Mouse (Mus musculus) gastrocnemius, postnatal 14 days (tissue): ENCODE results near the gene Cdkn2aipnl. TPM values are rescaled to one million over a fixed set of nuclear protein-coding genes. Genes with fewer than 3 reads are reported as not detected.

Experiments used
- DNase-seq: peaks from one replicate; pipeline ENCODE4 v3.0.0; 2021; ENCODE audit warnings: mixed read lengths
- intact Hi-C: fragments of 180-260 bp; cut with DNase I; formaldehyde crosslinking; loops from one replicate; pipeline ENCODE4 v1.15.1; 2025; ENCODE audit warnings: low total_unique reads
- total RNA-seq, 2 experiments: library from RNA; stranded (reverse); gene quantifications; 2 replicates each; pipeline ENCODE4 v1.2.3; 2021

Gene Cdkn2aipnl
- total RNA-seq, 2 experiments from 2014 or later = 14.8 to 16.2 TPM

- intact Hi-C loops = no loop called here
- DNase-seq = no peak
These were observed 24.0 kb upstream of the Cdkn2aipnl start for GRCm38 (mm10) chr11:51943500-51943841.

- intact Hi-C loops = no loop called here
- DNase-seq = no peak
These were observed 23.2 kb upstream of the Cdkn2aipnl start for GRCm38 (mm10) chr11:51944239-51944638.

GRCm38 (mm10) chr11:51945548-51945947 lies 21.9 kb upstream of the Cdkn2aipnl start:
- intact Hi-C loops = no loop called here
- DNase-seq = peak; percentile 38

GRCm38 (mm10) chr11:51946144-51946543 lies 21.3 kb upstream of the Cdkn2aipnl start:
- no peak for DNase-seq
- intact Hi-C loops = no loop called here

GRCm38 (mm10) chr11:51949155-51949840 lies 18.2 kb upstream of the Cdkn2aipnl start:
- intact Hi-C loops = no loop called here
- no peak for DNase-seq

GRCm38 (mm10) chr11:51949919-51950318 lies 17.5 kb upstream of the Cdkn2aipnl start:
- intact Hi-C loops = no loop called here
- no peak for DNase-seq

- DNase-seq = no peak
- intact Hi-C loops = no loop called here
These were observed 15.5 kb upstream of the Cdkn2aipnl start for GRCm38 (mm10) chr11:51951861-51952420.

GRCm38 (mm10) chr11:51956112-51956511 lies 11.3 kb upstream of the Cdkn2aipnl start:
- DNase-seq = no peak
- intact Hi-C loops = no loop called here

- intact Hi-C loops = no loop called here
- DNase-seq = no peak
These were observed 9.7 kb upstream of the Cdkn2aipnl start for GRCm38 (mm10) chr11:51957760-51958159.

- intact Hi-C loops = no loop called here
These were observed 8.0 kb upstream of the Cdkn2aipnl start for GRCm38 (mm10) chr11:51959511-51959910.

GRCm38 (mm10) chr11:51960061-51960460 lies 7.4 kb upstream of the Cdkn2aipnl start:
- intact Hi-C loops = loop anchor here (5.0 kb wide), 1 partner anchor 103 kb away; the partner anchor contains the start of gene Jade2
- DNase-seq = no peak

More at GRCm38 (mm10) chr11:51959511-51959910, 8.0 kb upstream of the Cdkn2aipnl start:
- no peak for DNase-seq

- peak; percentile 38 for DNase-seq
- intact Hi-C loops = loop anchor here (5.0 kb wide), 1 partner anchor 104 kb away; the partner anchor contains the start of gene Jade2
These were observed 6.4 kb upstream of the Cdkn2aipnl start for GRCm38 (mm10) chr11:51960967-51961471.

- DNase-seq = no peak
- intact Hi-C loops = loop anchor here (5.0 kb wide), 1 partner anchor 104 kb away; the partner anchor contains the start of gene Jade2
These were observed 5.7 kb upstream of the Cdkn2aipnl start for GRCm38 (mm10) chr11:51961761-51962160.

- DNase-seq = no peak
These were observed 5.2 kb upstream of the Cdkn2aipnl start for GRCm38 (mm10) chr11:51962277-51962676.

GRCm38 (mm10) chr11:51966651-51967050 lies 810 bp upstream of the Cdkn2aipnl start:
- no peak for DNase-seq

More at GRCm38 (mm10) chr11:51962277-51962676, 5.2 kb upstream of the Cdkn2aipnl start:
- intact Hi-C loops = loop anchor here (5.0 kb wide), 1 partner anchor 105 kb away; the partner anchor contains the start of gene Jade2

GRCm38 (mm10) chr11:51968896-51969295 lies 1.4 kb downstream of the Cdkn2aipnl start:
- no peak for DNase-seq
- intact Hi-C loops = loop anchor here (5.0 kb wide), 1 partner anchor 147 kb away; no protein-coding TSS in a partner anchor

More at GRCm38 (mm10) chr11:51966651-51967050, 810 bp upstream of the Cdkn2aipnl start:
- intact Hi-C loops = loop anchor here (5.0 kb wide), 1 partner anchor 144 kb away; no protein-coding TSS in a partner anchor

GRCm38 (mm10) chr11:51969511-51969910 lies 2.0 kb downstream of the Cdkn2aipnl start:
- no peak for DNase-seq
- intact Hi-C loops = loop anchor here (5.0 kb wide), 1 partner anchor 147 kb away; no protein-coding TSS in a partner anchor

GRCm38 (mm10) chr11:51971644-51972043 lies 4.2 kb downstream of the Cdkn2aipnl start:
- DNase-seq = no peak
- intact Hi-C loops = no loop called here

- DNase-seq = peak; percentile 84
- intact Hi-C loops = no loop called here
These were observed 32.3 kb downstream of the Cdkn2aipnl start for GRCm38 (mm10) chr11:51999611-52000289.
